Mouse (Mus musculus): ENCODE measurements at regions not wholly inside any gene's neighbourhood (a gene's known extent, or its start where the extent isn't known, plus 50 kb on each side); places are given as distances from the start of the nearest gene placed in this dataset.

GRCm38 (mm10) chr13:30085446-30085845 is 50.8 kb upstream of the Mboat1 start:
- no peak overlapping the region for H3K9ac ChIP-seq
- WGBS, result 45% methylated on average over 4 of the region's 4 CpGs
- H3K36me3 ChIP-seq, result no peaks in the 10 kb centered on the region
- H3K27ac ChIP-seq, result no peak overlapping the region
- no peak; the same call in 1 of the 2 replicates for ATAC-seq (ENCODE audit: borderline replicate concordance, extremely low read depth, low FRiP score, low TSS enrichment)
- no peaks in the 10 kb centered on the region for H3K9me3 ChIP-seq
- H3K4me2 ChIP-seq, result peak overlapping the region; percentile 27; the same call in 1 of the 2 replicates
- H3K4me3 ChIP-seq, result no peak overlapping the region
- H3K27me3 ChIP-seq, result no peaks in the 10 kb centered on the region
- H3K4me1 ChIP-seq, result no peaks in the 10 kb centered on the region

DNA sequence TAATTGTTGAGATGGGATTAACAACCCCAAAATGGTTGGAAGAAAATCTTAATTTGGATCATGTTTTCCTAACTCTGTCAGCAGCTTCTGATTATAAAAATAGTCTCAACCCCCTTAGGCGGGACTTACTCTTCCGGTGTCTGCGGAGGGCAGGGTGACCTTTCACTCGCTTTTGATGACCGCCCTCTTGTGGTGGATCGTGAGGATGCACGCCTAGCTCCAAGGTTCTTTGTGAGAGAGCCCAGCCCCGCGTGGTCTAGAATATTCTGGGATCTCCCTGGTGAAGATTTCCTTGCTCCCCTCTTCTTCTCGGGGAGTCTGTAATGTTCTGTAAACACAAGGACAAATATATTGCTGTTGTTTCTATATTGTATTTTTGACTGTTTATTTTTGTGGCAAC is 51.3 kb upstream of the Mboat1 start:
- Histone ChIP-seq H3K4me2 (peak overlapping the region; percentile 27; the same call in 1 of the 2 replicates), H3K9me3 (no peaks in the 10 kb centered on the region), H3K27me3 (no peaks in the 10 kb centered on the region), H3K36me3 (no peaks in the 10 kb centered on the region), H3K4me1 (0 out of 2 replicates have a peak, but pooled peaks cover under 1% of the 10 kb centered on the region), H3K4me3 (no peak overlapping the region), H3K27ac (no peak overlapping the region), H3K9ac (no peak overlapping the region)
- ATAC-seq (ENCODE audit: borderline replicate concordance, extremely low read depth, low FRiP score, low TSS enrichment), result peak; percentile 86
- 1% methylated on average over 10 of the region's 10 CpGs for WGBS

DNA sequence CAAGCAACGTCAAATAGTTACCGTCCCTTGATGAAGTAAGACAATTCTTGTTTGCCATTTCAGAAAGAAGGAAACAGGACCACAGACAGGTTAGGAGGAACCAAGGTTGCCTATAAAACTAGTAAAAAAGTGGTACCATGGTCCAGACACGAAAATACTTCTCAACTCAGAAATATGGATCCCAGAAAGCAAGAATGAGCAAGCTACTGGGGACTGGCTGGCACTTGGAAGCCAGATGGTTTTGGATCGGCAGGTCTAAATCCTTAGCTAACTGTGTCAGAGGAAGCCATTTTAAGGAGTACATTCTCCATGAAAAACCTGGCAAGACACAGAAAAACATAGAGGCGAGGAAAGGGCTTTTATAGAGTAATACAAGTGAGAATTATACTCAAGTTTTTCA is 51.9 kb upstream of the Mboat1 start:
- ATAC-seq (ENCODE audit: borderline replicate concordance, extremely low read depth, low FRiP score, low TSS enrichment), result no peak
- no peaks in the 10 kb centered on the region for H3K27me3 ChIP-seq
- no peak overlapping the region for H3K27ac ChIP-seq
- no peak overlapping the region for H3K4me3 ChIP-seq
- 0 out of 2 replicates have a peak, but pooled peaks cover 7% of the 10 kb centered on the region for H3K4me1 ChIP-seq
- H3K4me2 ChIP-seq, result no peak overlapping the region
- no peaks in the 10 kb centered on the region for H3K9me3 ChIP-seq
- 67% methylated on average over 5 of the region's 5 CpGs for WGBS
- H3K9ac ChIP-seq, result no peak overlapping the region
- H3K36me3 ChIP-seq, result no peaks in the 10 kb centered on the region

GRCm38 (mm10) chr13:30083949-30084348 is 52.3 kb upstream of the Mboat1 start:
- Histone ChIP-seq H3K4me3 (no peak overlapping the region), H3K4me1 (peaks cover 11% of the 10 kb centered on the region; the same call in 1 of the 2 replicates), H3K9me3 (no peaks in the 10 kb centered on the region), H3K36me3 (no peaks in the 10 kb centered on the region), H3K9ac (no peak overlapping the region), H3K4me2 (no peak overlapping the region), H3K27ac (no peak overlapping the region), H3K27me3 (no peaks in the 10 kb centered on the region)
- WGBS, result 38% methylated on average over 6 of the region's 6 CpGs
- no peak for ATAC-seq (ENCODE audit: borderline replicate concordance, extremely low read depth, low FRiP score, low TSS enrichment)

- ATAC-seq (ENCODE audit: borderline replicate concordance, extremely low read depth, low FRiP score, low TSS enrichment), result no peak
- 56% methylated on average over 2 of the region's 2 CpGs for WGBS
- H3K9me3 ChIP-seq, result no peaks in the 10 kb centered on the region
- no peak overlapping the region for H3K4me3 ChIP-seq
- no peaks in the 10 kb centered on the region for H3K36me3 ChIP-seq
- H3K4me1 ChIP-seq, result peaks cover 13% of the 10 kb centered on the region; the same call in 1 of the 2 replicates
- no peaks in the 10 kb centered on the region for H3K27me3 ChIP-seq
- H3K4me2 ChIP-seq, result no peak overlapping the region
- no peak overlapping the region for H3K27ac ChIP-seq
- H3K9ac ChIP-seq, result no peak overlapping the region
Observed at GRCm38 (mm10) chr13:30082761-30083160, 53.5 kb upstream of the Mboat1 start.

- ATAC-seq (ENCODE audit: borderline replicate concordance, extremely low read depth, low FRiP score, low TSS enrichment), result no peak
- no peak overlapping the region for H3K27ac ChIP-seq
- H3K36me3 ChIP-seq, result no peaks in the 10 kb centered on the region
- no peaks in the 10 kb centered on the region for H3K9me3 ChIP-seq
- H3K4me2 ChIP-seq, result no peak overlapping the region
- no peak overlapping the region for H3K9ac ChIP-seq
- peaks cover 13% of the 10 kb centered on the region; the same call in 1 of the 2 replicates for H3K4me1 ChIP-seq
- WGBS, result 65% methylated on average over 15 of the region's 15 CpGs
- no peaks in the 10 kb centered on the region for H3K27me3 ChIP-seq
- H3K4me3 ChIP-seq, result no peak overlapping the region
Observed at GRCm38 (mm10) chr13:30080705-30081474, 55.4 kb upstream of the Mboat1 start.

GRCm38 (mm10) chr13:30074517-30075064 is 61.7 kb upstream of the Mboat1 start:
- Histone ChIP-seq H3K9ac (no peak overlapping the region), H3K4me1 (peaks cover 8% of the 10 kb centered on the region; the same call in 1 of the 2 replicates), H3K4me2 (no peak overlapping the region), H3K9me3 (no peaks in the 10 kb centered on the region), H3K27ac (no peak overlapping the region), H3K27me3 (no peaks in the 10 kb centered on the region), H3K4me3 (no peak overlapping the region), H3K36me3 (no peaks in the 10 kb centered on the region)
- 79% methylated on average over 2 of the region's 2 CpGs for WGBS
- no peak for ATAC-seq (ENCODE audit: borderline replicate concordance, extremely low read depth, low FRiP score, low TSS enrichment)

DNA sequence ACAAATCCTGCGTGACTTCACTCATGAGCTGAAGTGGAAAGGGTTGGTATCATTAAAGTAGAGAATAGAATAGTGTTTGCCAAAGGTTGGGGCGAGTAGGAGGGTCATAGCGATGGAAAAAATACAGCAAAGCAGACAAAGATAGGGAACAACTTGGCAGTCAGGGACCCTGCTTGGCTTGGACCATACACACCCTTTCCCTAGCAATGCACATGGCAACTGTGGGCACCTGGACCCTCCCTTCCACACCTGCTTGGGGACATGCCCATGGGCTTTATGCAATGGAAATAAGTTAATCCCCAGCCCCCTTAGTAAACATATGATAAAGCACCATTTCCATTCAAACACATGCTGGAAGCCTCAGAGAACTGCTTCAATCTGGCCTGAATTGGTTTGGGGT is 62.2 kb upstream of the Mboat1 start:
- 83% methylated on average over 3 of the region's 3 CpGs for WGBS
- no peak overlapping the region for H3K27ac ChIP-seq
- no peaks in the 10 kb centered on the region for H3K27me3 ChIP-seq
- no peak overlapping the region for H3K4me3 ChIP-seq
- no peaks in the 10 kb centered on the region for H3K9me3 ChIP-seq
- H3K36me3 ChIP-seq, result no peaks in the 10 kb centered on the region
- peaks cover 3% of the 10 kb centered on the region; the same call in 1 of the 2 replicates for H3K4me1 ChIP-seq
- H3K4me2 ChIP-seq, result no peak overlapping the region
- H3K9ac ChIP-seq, result no peak overlapping the region
- no peak for ATAC-seq (ENCODE audit: borderline replicate concordance, extremely low read depth, low FRiP score, low TSS enrichment)

- H3K4me3 ChIP-seq, result no peak overlapping the region
- no peaks in the 10 kb centered on the region for H3K27me3 ChIP-seq
- ATAC-seq (ENCODE audit: borderline replicate concordance, extremely low read depth, low FRiP score, low TSS enrichment), result no peak
Observed at GRCm38 (mm10) chr13:30069397-30069796, 66.9 kb upstream of the Mboat1 start.

GRCm38 (mm10) chr13:30067581-30068375 is 68.5 kb upstream of the Mboat1 start:
- peak; percentile 70; the same call in 1 of the 2 replicates for ATAC-seq (ENCODE audit: borderline replicate concordance, extremely low read depth, low FRiP score, low TSS enrichment)
- 49% methylated on average over 6 of the region's 6 CpGs for WGBS
- Histone ChIP-seq H3K4me1 (no peaks in the 10 kb centered on the region), H3K36me3 (no peaks in the 10 kb centered on the region), H3K27ac (no peak overlapping the region), H3K4me3 (no peak overlapping the region), H3K4me2 (no peak overlapping the region), H3K9me3 (no peaks in the 10 kb centered on the region), H3K9ac (no peak overlapping the region), H3K27me3 (no peaks in the 10 kb centered on the region)

More at GRCm38 (mm10) chr13:30069397-30069796, 66.9 kb upstream of the Mboat1 start:
- no peak overlapping the region for H3K27ac ChIP-seq
- no peaks in the 10 kb centered on the region for H3K9me3 ChIP-seq
- no peaks in the 10 kb centered on the region for H3K36me3 ChIP-seq
- H3K4me1 ChIP-seq, result no peaks in the 10 kb centered on the region
- 71% methylated on average over 2 of the region's 2 CpGs for WGBS
- H3K9ac ChIP-seq, result no peak overlapping the region
- H3K4me2 ChIP-seq, result no peak overlapping the region

GRCm38 (mm10) chr13:30065520-30065919 is 70.8 kb upstream of the Mboat1 start:
- no peaks in the 10 kb centered on the region for H3K4me1 ChIP-seq
- no peak overlapping the region for H3K4me2 ChIP-seq
- 60% methylated on average over 8 of the region's 8 CpGs for WGBS
- ATAC-seq (ENCODE audit: borderline replicate concordance, extremely low read depth, low FRiP score, low TSS enrichment), result no peak
- no peak overlapping the region for H3K9ac ChIP-seq
- no peaks in the 10 kb centered on the region for H3K36me3 ChIP-seq
- no peaks in the 10 kb centered on the region for H3K9me3 ChIP-seq
- no peak overlapping the region for H3K4me3 ChIP-seq
- H3K27me3 ChIP-seq, result no peaks in the 10 kb centered on the region
- H3K27ac ChIP-seq, result no peak overlapping the region

DNA sequence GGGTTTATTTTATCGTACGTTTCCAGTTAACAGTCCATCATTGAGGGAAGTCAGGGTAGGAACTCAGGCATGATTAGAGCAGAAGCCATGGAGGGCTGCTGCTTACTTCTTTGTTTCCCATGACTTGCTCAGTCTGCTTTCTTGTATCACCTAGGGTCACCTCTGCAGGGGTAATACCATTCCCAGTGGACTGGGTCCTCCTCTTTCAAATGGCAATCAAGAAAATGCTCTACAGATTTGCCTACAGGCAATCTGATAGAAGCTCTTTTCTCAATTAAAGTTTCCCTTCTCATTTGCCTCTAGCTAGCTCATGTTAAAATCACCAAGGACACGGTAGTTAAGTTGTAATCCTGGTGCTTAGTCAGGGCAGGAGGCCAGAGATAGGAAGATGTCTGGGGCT is 72.5 kb upstream of the Mboat1 start:
- Histone ChIP-seq H3K9me3 (no peaks in the 10 kb centered on the region), H3K36me3 (no peaks in the 10 kb centered on the region), H3K27ac (no peak overlapping the region), H3K9ac (no peak overlapping the region), H3K4me2 (no peak overlapping the region), H3K4me3 (no peak overlapping the region), H3K4me1 (no peaks in the 10 kb centered on the region), H3K27me3 (no peaks in the 10 kb centered on the region)
- ATAC-seq (ENCODE audit: borderline replicate concordance, extremely low read depth, low FRiP score, low TSS enrichment), result no peak
- 80% methylated on average over 3 of the region's 3 CpGs for WGBS

Data from lung, embryonic 15.5 days (tissue).